Mouse (Mus musculus): ENCODE data around the gene Idua. TPM values are rescaled to one million over a fixed set of nuclear protein-coding genes. Genes with fewer than 3 reads are reported as not detected.

The Idua gene
- total and polyA plus RNA-seq, 3 experiments: 1.5 to 9.5 TPM; not detected in 1

DNA sequence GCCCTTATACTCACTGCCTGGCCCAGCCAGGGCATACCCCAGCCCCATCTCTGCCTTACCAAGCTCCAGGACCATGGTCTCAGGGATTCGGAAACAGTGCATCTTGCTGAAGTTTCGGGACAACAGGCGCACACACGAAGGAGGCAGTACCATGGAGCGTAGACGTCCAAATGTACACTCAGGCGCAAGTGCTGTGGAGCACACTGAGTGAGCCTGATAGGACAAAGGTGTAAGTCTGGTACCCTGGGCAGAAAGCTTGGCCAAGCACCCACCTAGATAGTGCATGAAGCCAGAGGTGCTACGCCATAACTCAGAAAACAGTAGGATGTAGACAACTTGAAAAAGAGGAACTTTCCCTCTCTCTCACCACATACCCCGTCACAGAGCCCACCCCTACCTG, 4.8 kb upstream of the Idua start:
- peaks cover 0 to 9% of the 10 kb centered on the region in 2 experiments; a peak in 2 of 4 replicates for H3K4me1 ChIP-seq (ENCODE audit: control insufficient read depth in 1 of 2, insufficient read depth in 2 of 2, low read length in 2 of 2)
- DNase-seq (ENCODE audit: low read depth, low spot score): no peak
- no peak overlapping the region for H3K9ac ChIP-seq (ENCODE audit: control insufficient read depth, low read depth, low read length, poor library complexity, severe bottlenecking)
- H3K79me2 ChIP-seq (ENCODE audit: control insufficient read depth, insufficient read depth, low read length, poor library complexity): peaks cover 11% of the 10 kb centered on the region
- H3K27ac ChIP-seq (ENCODE audit: control insufficient read depth, low read depth, low read length): no peak overlapping the region
- no peaks in the 10 kb centered on the region for H3K27me3 ChIP-seq (ENCODE audit: control insufficient read depth in 1 of 2, insufficient read depth in 2 of 2, low read length in 2 of 2)
- H3K4me3 ChIP-seq (ENCODE audit: control insufficient read depth in 1 of 2, insufficient read depth in 1 of 2, low read depth in 2 of 2, low read length in 2 of 2): no peak overlapping the region
- peaks cover 2% of the 10 kb centered on the region in 2 experiments; a peak in 2 of 4 replicates for H3K36me3 ChIP-seq (ENCODE audit: control insufficient read depth in 1 of 2, insufficient read depth in 2 of 2, low read length in 2 of 2)
- no peaks in the 10 kb centered on the region for H3K9me3 ChIP-seq (replicated peaks; ENCODE audit: insufficient read depth, low read length)
- TF ChIP-seq E2F4 (IDR thresholded peaks at IDR 0.05; ENCODE audit: borderline replicate concordance, low read depth, low read length) (no peak), GABPA (IDR thresholded peaks at IDR 0.05; ENCODE audit: low read depth, low read length) (no peak), SMC3 (IDR thresholded peaks at IDR 0.05; ENCODE audit: low read depth, low read length) (no peak), HCFC1 (IDR thresholded peaks at IDR 0.05; ENCODE audit: low read depth, low read length) (no peak), CHD1 (IDR thresholded peaks at IDR 0.05; ENCODE audit: low read depth, low read length) (no peak), JUND (IDR thresholded peaks at IDR 0.05; ENCODE audit: low read depth, low read length) (no peak), TAL1 (IDR thresholded peaks at IDR 0.05; ENCODE audit: low read length) (no peak), NRF1 (IDR thresholded peaks at IDR 0.05; ENCODE audit: insufficient read depth, low read depth, low read length, poor library complexity, severe bottlenecking) (no peak), NELFE (IDR thresholded peaks at IDR 0.05; ENCODE audit: low read depth, low read length) (no peak), MYC (IDR thresholded peaks at IDR 0.05; ENCODE audit: low read depth, low read length) (no peak), TBP (IDR thresholded peaks at IDR 0.05; ENCODE audit: low read depth, low read length) (no peak), RCOR1 (IDR thresholded peaks at IDR 0.05; ENCODE audit: low read depth, low read length) (no peak), POLR2AphosphoS2 (IDR thresholded peaks at IDR 0.05; ENCODE audit: low read length) (no peak), MEF2A (IDR thresholded peaks at IDR 0.05; ENCODE audit: extremely low read depth, insufficient replicate concordance, low read depth, low read length, poor library complexity, severe bottlenecking) (no peak)

DNA sequence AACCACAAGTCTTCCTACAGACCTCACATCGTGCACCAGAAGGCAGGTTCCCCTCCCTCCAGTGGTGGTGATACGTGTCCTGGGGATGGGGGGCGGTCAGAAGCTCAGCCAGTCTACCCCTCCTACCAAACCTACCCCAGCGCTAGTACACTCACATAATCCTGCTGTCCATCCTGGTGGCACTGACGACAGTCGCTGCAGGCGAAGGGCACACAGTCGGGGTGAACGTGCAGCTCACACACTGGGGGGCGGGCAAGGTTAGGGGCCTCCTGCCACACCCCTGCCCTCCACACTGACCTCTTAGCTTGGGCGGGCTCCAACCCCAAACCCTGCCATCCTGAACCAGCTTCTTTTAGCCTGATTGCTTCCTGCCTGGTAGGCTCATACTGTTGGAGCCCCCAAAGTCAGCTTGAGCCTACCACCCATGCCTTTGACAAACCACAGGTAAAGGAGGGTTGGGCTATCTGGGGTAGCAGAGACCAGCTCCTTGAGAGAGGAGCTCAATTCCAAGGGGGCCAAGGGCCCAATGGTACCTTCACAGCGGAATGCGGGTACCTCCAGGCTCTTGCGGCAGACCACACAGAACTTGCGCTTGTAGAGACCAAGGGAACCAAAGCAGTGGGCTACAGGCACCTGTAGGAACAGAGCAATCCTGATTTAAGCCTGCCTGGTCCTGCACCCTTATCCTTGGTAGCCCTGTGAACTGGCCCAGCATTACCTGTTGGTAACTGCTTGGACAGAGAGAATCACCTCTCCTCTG, 4.1 kb upstream of the Idua start:
- Histone ChIP-seq H3K9me3 (replicated peaks; ENCODE audit: insufficient read depth, low read length) (no peaks in the 10 kb centered on the region), H3K27ac (ENCODE audit: control insufficient read depth, low read depth, low read length) (no peak overlapping the region), H3K4me3 (ENCODE audit: control insufficient read depth in 1 of 2, insufficient read depth in 1 of 2, low read depth in 2 of 2, low read length in 2 of 2) (no peak overlapping the region), H3K36me3 (ENCODE audit: control insufficient read depth in 1 of 2, insufficient read depth in 2 of 2, low read length in 2 of 2) (peaks cover 2% of the 10 kb centered on the region in 2 experiments; a peak in 2 of 4 replicates), H3K27me3 (ENCODE audit: control insufficient read depth in 1 of 2, insufficient read depth in 2 of 2, low read length in 2 of 2) (no peaks in the 10 kb centered on the region), H3K79me2 (ENCODE audit: control insufficient read depth, insufficient read depth, low read length, poor library complexity) (peaks cover 13% of the 10 kb centered on the region), H3K4me1 (ENCODE audit: control insufficient read depth in 1 of 2, insufficient read depth in 2 of 2, low read length in 2 of 2) (peaks cover 0 to 12% of the 10 kb centered on the region in 2 experiments; a peak in 2 of 4 replicates), H3K9ac (ENCODE audit: control insufficient read depth, low read depth, low read length, poor library complexity, severe bottlenecking) (no peak overlapping the region)
- TF ChIP-seq TAL1 (IDR thresholded peaks at IDR 0.05; ENCODE audit: low read length): no peak
- no peak for TF ChIP-seq ELF1 (IDR thresholded peaks at IDR 0.05; ENCODE audit: low read depth, low read length)
- TF ChIP-seq ETS1 (IDR thresholded peaks at IDR 0.05; ENCODE audit: low read depth, low read length): no peak
- no peak for TF ChIP-seq MYB (IDR thresholded peaks at IDR 0.05; ENCODE audit: low read depth, low read length)
- TF ChIP-seq MYC (IDR thresholded peaks at IDR 0.05; ENCODE audit: low read depth, low read length): no peak
- TF ChIP-seq MAX (IDR thresholded peaks at IDR 0.05; ENCODE audit: low read length): no peak
- TF ChIP-seq USF2 (IDR thresholded peaks at IDR 0.05; ENCODE audit: borderline replicate concordance in 1 of 2, insufficient read depth in 1 of 2, low read depth in 1 of 2, low read length in 2 of 2): no peak
- TF ChIP-seq POLR2AphosphoS5 (IDR thresholded peaks at IDR 0.05; ENCODE audit: borderline replicate concordance, low read depth, low read length): no peak
- no peak for TF ChIP-seq USF1 (IDR thresholded peaks at IDR 0.05; ENCODE audit: low read depth, low read length)
- no peak for TF ChIP-seq KAT2A (conservative IDR thresholded peaks at IDR 0.05; ENCODE audit: low read depth, low read length)
- no peak for TF ChIP-seq CHD1 (IDR thresholded peaks at IDR 0.05; ENCODE audit: low read depth, low read length)
- no peak for DNase-seq (ENCODE audit: low read depth, low spot score)

All from MEL (cell line).